Mouse (Mus musculus): ENCODE data around the gene Tnks2. TPM values are rescaled to one million over a fixed set of nuclear protein-coding genes. Genes with fewer than 3 reads are reported as not detected.

Tnks2 gene
- polyA plus RNA-seq, 1 experiment from 2014 or later: 80.8 TPM

- Histone ChIP-seq H3K27ac (ENCODE audit: low read depth, low read length) (peak overlapping the region; percentile 96), H3K9ac (ENCODE audit: low read depth, low read length) (peak overlapping the region; percentile 97), H3K36me3 (ENCODE audit: control insufficient read depth, insufficient read depth, low read length) (no peaks in the 10 kb centered on the region), H3K4me1 (replicated peaks; ENCODE audit: control insufficient read depth, insufficient read depth, low read length) (peaks cover 2% of the 10 kb centered on the region; the same call in 1 of the 2 replicates), H3K9me3 (ENCODE audit: control insufficient read depth, low read length) (no peaks in the 10 kb centered on the region), H3K4me3 (ENCODE audit: low read depth, low read length) (peak overlapping the region; percentile 99), H3K4me2 (replicated peaks; ENCODE audit: low read depth, low read length) (peak overlapping the region; percentile 61), H3K27me3 (ENCODE audit: control insufficient read depth, insufficient read depth, low read length) (no peaks in the 10 kb centered on the region)
- ATAC-seq (ENCODE audit: low FRiP score): peak; percentile 59
- under 1% methylated on average over 53 of the region's 62 CpGs for WGBS
- DNase-seq (ENCODE audit: low spot score): peak; percentile 64
Measured at GRCm38 (mm10) chr19:36834532-36835431, 750 bp downstream of the Tnks2 start.

GRCm38 (mm10) chr19:36836035-36836434, 2.0 kb downstream of the Tnks2 start:
- peak overlapping the region; percentile 99 for H3K4me3 ChIP-seq (ENCODE audit: low read depth, low read length)
- no peaks in the 10 kb centered on the region for H3K27me3 ChIP-seq (ENCODE audit: control insufficient read depth, insufficient read depth, low read length)
- DNase-seq (ENCODE audit: low spot score): no peak
- no peaks in the 10 kb centered on the region for H3K36me3 ChIP-seq (ENCODE audit: control insufficient read depth, insufficient read depth, low read length)
- peaks cover 2% of the 10 kb centered on the region; the same call in 1 of the 2 replicates for H3K4me1 ChIP-seq (replicated peaks; ENCODE audit: control insufficient read depth, insufficient read depth, low read length)
- no peak overlapping the region for H3K27ac ChIP-seq (ENCODE audit: low read depth, low read length)
- no peak for ATAC-seq (ENCODE audit: low FRiP score)
- peak overlapping the region; percentile 61 for H3K4me2 ChIP-seq (replicated peaks; ENCODE audit: low read depth, low read length)
- H3K9me3 ChIP-seq (ENCODE audit: control insufficient read depth, low read length): no peaks in the 10 kb centered on the region
- 57% methylated on average over 4 of the region's 4 CpGs for WGBS
- H3K9ac ChIP-seq (ENCODE audit: low read depth, low read length): 0 out of 2 replicates have a peak overlapping the region, but pooled peaks have one; percentile 27

- no peak for DNase-seq (ENCODE audit: low spot score)
- 91% methylated on average over 3 of the region's 3 CpGs for WGBS
- peaks cover 2% of the 10 kb centered on the region; the same call in 1 of the 2 replicates for H3K4me1 ChIP-seq (replicated peaks; ENCODE audit: control insufficient read depth, insufficient read depth, low read length)
- H3K9ac ChIP-seq (ENCODE audit: low read depth, low read length): no peak overlapping the region
- no peaks in the 10 kb centered on the region for H3K27me3 ChIP-seq (ENCODE audit: control insufficient read depth, insufficient read depth, low read length)
- no peaks in the 10 kb centered on the region for H3K9me3 ChIP-seq (ENCODE audit: control insufficient read depth, low read length)
- no peak overlapping the region for H3K4me3 ChIP-seq (ENCODE audit: low read depth, low read length)
- H3K27ac ChIP-seq (ENCODE audit: low read depth, low read length): no peak overlapping the region
- ATAC-seq (ENCODE audit: low FRiP score): no peak
- no peak overlapping the region for H3K4me2 ChIP-seq (replicated peaks; ENCODE audit: low read depth, low read length)
- 0 out of 2 replicates have a peak, but pooled peaks cover 2% of the 10 kb centered on the region for H3K36me3 ChIP-seq (ENCODE audit: control insufficient read depth, insufficient read depth, low read length)
Measured at GRCm38 (mm10) chr19:36840301-36840700, 6.3 kb downstream of the Tnks2 start.

- Histone ChIP-seq H3K27me3 (ENCODE audit: control insufficient read depth, insufficient read depth, low read length) (no peaks in the 10 kb centered on the region), H3K4me3 (ENCODE audit: low read depth, low read length) (no peak overlapping the region), H3K9ac (ENCODE audit: low read depth, low read length) (no peak overlapping the region), H3K4me2 (replicated peaks; ENCODE audit: low read depth, low read length) (no peak overlapping the region), H3K36me3 (ENCODE audit: control insufficient read depth, insufficient read depth, low read length) (0 out of 2 replicates have a peak, but pooled peaks cover 2% of the 10 kb centered on the region), H3K4me1 (replicated peaks; ENCODE audit: control insufficient read depth, insufficient read depth, low read length) (no peaks in the 10 kb centered on the region), H3K27ac (ENCODE audit: low read depth, low read length) (no peak overlapping the region), H3K9me3 (ENCODE audit: control insufficient read depth, low read length) (no peaks in the 10 kb centered on the region)
- ATAC-seq (ENCODE audit: low FRiP score) (no peak), DNase-seq (ENCODE audit: low spot score) (no peak)
- 97% methylated on average over 11 of the region's 11 CpGs for WGBS
Measured at GRCm38 (mm10) chr19:36843866-36844265, 9.8 kb downstream of the Tnks2 start.

GRCm38 (mm10) chr19:36845924-36846323, 11.9 kb downstream of the Tnks2 start:
- 86% methylated on average over 5 of the region's 5 CpGs for WGBS
- DNase-seq (ENCODE audit: low spot score): no peak
- Histone ChIP-seq H3K27me3 (ENCODE audit: control insufficient read depth, insufficient read depth, low read length) (no peaks in the 10 kb centered on the region), H3K4me3 (ENCODE audit: low read depth, low read length) (no peak overlapping the region), H3K4me2 (replicated peaks; ENCODE audit: low read depth, low read length) (no peak overlapping the region), H3K27ac (ENCODE audit: low read depth, low read length) (no peak overlapping the region), H3K9ac (ENCODE audit: low read depth, low read length) (no peak overlapping the region), H3K36me3 (ENCODE audit: control insufficient read depth, insufficient read depth, low read length) (0 out of 2 replicates have a peak, but pooled peaks cover 2% of the 10 kb centered on the region), H3K9me3 (ENCODE audit: control insufficient read depth, low read length) (no peaks in the 10 kb centered on the region), H3K4me1 (replicated peaks; ENCODE audit: control insufficient read depth, insufficient read depth, low read length) (no peaks in the 10 kb centered on the region)
- no peak for ATAC-seq (ENCODE audit: low FRiP score)

- Histone ChIP-seq H3K9ac (ENCODE audit: low read depth, low read length) (no peak overlapping the region), H3K36me3 (ENCODE audit: control insufficient read depth, insufficient read depth, low read length) (0 out of 2 replicates have a peak, but pooled peaks cover 5% of the 10 kb centered on the region), H3K4me1 (replicated peaks; ENCODE audit: control insufficient read depth, insufficient read depth, low read length) (no peaks in the 10 kb centered on the region), H3K4me2 (replicated peaks; ENCODE audit: low read depth, low read length) (no peak overlapping the region), H3K9me3 (ENCODE audit: control insufficient read depth, low read length) (no peaks in the 10 kb centered on the region), H3K27me3 (ENCODE audit: control insufficient read depth, insufficient read depth, low read length) (no peaks in the 10 kb centered on the region), H3K4me3 (ENCODE audit: low read depth, low read length) (no peak overlapping the region), H3K27ac (ENCODE audit: low read depth, low read length) (no peak overlapping the region)
- DNase-seq (ENCODE audit: low spot score) (no peak), ATAC-seq (ENCODE audit: low FRiP score) (no peak)
- 93% methylated on average over 2 of the region's 2 CpGs for WGBS
Measured at GRCm38 (mm10) chr19:36853831-36854230, 19.8 kb downstream of the Tnks2 start.

- no peak overlapping the region for H3K4me2 ChIP-seq (replicated peaks; ENCODE audit: low read depth, low read length)
- H3K4me1 ChIP-seq (replicated peaks; ENCODE audit: control insufficient read depth, insufficient read depth, low read length): no peaks in the 10 kb centered on the region
- no peak overlapping the region for H3K9ac ChIP-seq (ENCODE audit: low read depth, low read length)
- no peak overlapping the region for H3K27ac ChIP-seq (ENCODE audit: low read depth, low read length)
- peaks cover 10% of the 10 kb centered on the region; the same call in 1 of the 2 replicates for H3K36me3 ChIP-seq (ENCODE audit: control insufficient read depth, insufficient read depth, low read length)
- H3K9me3 ChIP-seq (ENCODE audit: control insufficient read depth, low read length): no peaks in the 10 kb centered on the region
- DNase-seq (ENCODE audit: low spot score): no peak
- H3K27me3 ChIP-seq (ENCODE audit: control insufficient read depth, insufficient read depth, low read length): no peaks in the 10 kb centered on the region
- ATAC-seq (ENCODE audit: low FRiP score): no peak
- no peak overlapping the region for H3K4me3 ChIP-seq (ENCODE audit: low read depth, low read length)
- WGBS: 92% methylated on average over 9 of the region's 9 CpGs
Measured at GRCm38 (mm10) chr19:36857851-36858250, 23.8 kb downstream of the Tnks2 start.

- ATAC-seq (ENCODE audit: low FRiP score) (no peak), DNase-seq (ENCODE audit: low spot score) (no peak)
- Histone ChIP-seq H3K4me1 (replicated peaks; ENCODE audit: control insufficient read depth, insufficient read depth, low read length) (no peaks in the 10 kb centered on the region), H3K4me2 (replicated peaks; ENCODE audit: low read depth, low read length) (no peak overlapping the region), H3K9me3 (ENCODE audit: control insufficient read depth, low read length) (no peaks in the 10 kb centered on the region), H3K36me3 (ENCODE audit: control insufficient read depth, insufficient read depth, low read length) (peaks cover 10% of the 10 kb centered on the region; the same call in 1 of the 2 replicates), H3K27ac (ENCODE audit: low read depth, low read length) (no peak overlapping the region), H3K27me3 (ENCODE audit: control insufficient read depth, insufficient read depth, low read length) (no peaks in the 10 kb centered on the region), H3K9ac (ENCODE audit: low read depth, low read length) (no peak overlapping the region), H3K4me3 (ENCODE audit: low read depth, low read length) (no peak overlapping the region)
- 94% methylated on average over 5 of the region's 5 CpGs for WGBS
Measured at GRCm38 (mm10) chr19:36860393-36860792, 26.4 kb downstream of the Tnks2 start.
